Mouse (Mus musculus): ENCODE data around the gene Atp13a2.

Gene Atp13a2

GRCm38 (mm10) chr4:140993846-140994245 is 7.2 kb downstream of the Atp13a2 start:
- no peak for DNase-seq (ENCODE audit: low spot score in 2 of 2)

GRCm38 (mm10) chr4:140995811-140996210 is 9.1 kb downstream of the Atp13a2 start:
- no peak for DNase-seq (ENCODE audit: low spot score in 2 of 2)

GRCm38 (mm10) chr4:140996812-140997211 is 10.1 kb downstream of the Atp13a2 start:
- no peak for DNase-seq (ENCODE audit: low spot score in 2 of 2)

- no peak for DNase-seq (ENCODE audit: low spot score in 2 of 2)
Observed at GRCm38 (mm10) chr4:141005983-141006382, 19.3 kb downstream of the Atp13a2 start.

GRCm38 (mm10) chr4:141008028-141008427 is 21.4 kb downstream of the Atp13a2 start:
- no peak for DNase-seq (ENCODE audit: low spot score in 2 of 2)

GRCm38 (mm10) chr4:141010118-141010517 is 23.4 kb downstream of the Atp13a2 start, which contains the start of gene Mfap2:
Gene Mfap2 (plus strand): TSS chr4:141010418.
- no peak for DNase-seq (ENCODE audit: low spot score in 2 of 2)

- DNase-seq (ENCODE audit: low spot score in 2 of 2), result no peak
Observed at GRCm38 (mm10) chr4:141010526-141010925, 23.9 kb downstream of the Atp13a2 start.

- no peak for DNase-seq (ENCODE audit: low spot score in 2 of 2)
Observed at GRCm38 (mm10) chr4:141010941-141011429, 24.3 kb downstream of the Atp13a2 start.

- DNase-seq (ENCODE audit: low spot score in 2 of 2), result no peak
Observed at GRCm38 (mm10) chr4:141011556-141012328, 25.1 kb downstream of the Atp13a2 start.

GRCm38 (mm10) chr4:141012558-141012957 is 25.9 kb downstream of the Atp13a2 start:
- no peak for DNase-seq (ENCODE audit: low spot score in 2 of 2)

- DNase-seq (ENCODE audit: low spot score in 2 of 2), result no peak
Observed at GRCm38 (mm10) chr4:141014114-141014513, 27.4 kb downstream of the Atp13a2 start.

- no peak for DNase-seq (ENCODE audit: low spot score in 2 of 2)
Observed at GRCm38 (mm10) chr4:141014856-141015255, 28.2 kb downstream of the Atp13a2 start.

- DNase-seq (ENCODE audit: low spot score in 2 of 2), result no peak
Observed at GRCm38 (mm10) chr4:141015356-141015755, 28.7 kb downstream of the Atp13a2 start.

- no peak for DNase-seq (ENCODE audit: low spot score in 2 of 2)
Observed at GRCm38 (mm10) chr4:141016311-141016710, 29.6 kb downstream of the Atp13a2 start.

- no peak for DNase-seq (ENCODE audit: low spot score in 2 of 2)
Observed at GRCm38 (mm10) chr4:141017657-141018436, 31.2 kb downstream of the Atp13a2 start.

GRCm38 (mm10) chr4:141020220-141020619 is 33.5 kb downstream of the Atp13a2 start:
- DNase-seq (ENCODE audit: low spot score in 2 of 2), result no peak

- no peak for DNase-seq (ENCODE audit: low spot score in 2 of 2)
Observed at GRCm38 (mm10) chr4:141020811-141021613, 34.3 kb downstream of the Atp13a2 start.

GRCm38 (mm10) chr4:141021614-141021929 is 34.9 kb downstream of the Atp13a2 start:
- no peak for DNase-seq (ENCODE audit: low spot score in 2 of 2)

GRCm38 (mm10) chr4:141024052-141024451 is 37.4 kb downstream of the Atp13a2 start:
- DNase-seq (ENCODE audit: low spot score in 2 of 2), result no peak

GRCm38 (mm10) chr4:141024992-141025391 is 38.3 kb downstream of the Atp13a2 start:
- DNase-seq (ENCODE audit: low spot score in 2 of 2), result no peak

GRCm38 (mm10) chr4:141030541-141031206 is 44.0 kb downstream of the Atp13a2 start:
- no peak for DNase-seq (ENCODE audit: low spot score in 2 of 2)
